Mouse (Mus musculus) 3T3-L1 (cell line): ENCODE data around the gene Ocrl.

Experiments
- DNase-seq: peaks from one replicate; pipeline ENCODE4 v3.0.0-alpha.2; 2015; ENCODE audit warnings: low read depth, low spot score

The Ocrl gene

DNA sequence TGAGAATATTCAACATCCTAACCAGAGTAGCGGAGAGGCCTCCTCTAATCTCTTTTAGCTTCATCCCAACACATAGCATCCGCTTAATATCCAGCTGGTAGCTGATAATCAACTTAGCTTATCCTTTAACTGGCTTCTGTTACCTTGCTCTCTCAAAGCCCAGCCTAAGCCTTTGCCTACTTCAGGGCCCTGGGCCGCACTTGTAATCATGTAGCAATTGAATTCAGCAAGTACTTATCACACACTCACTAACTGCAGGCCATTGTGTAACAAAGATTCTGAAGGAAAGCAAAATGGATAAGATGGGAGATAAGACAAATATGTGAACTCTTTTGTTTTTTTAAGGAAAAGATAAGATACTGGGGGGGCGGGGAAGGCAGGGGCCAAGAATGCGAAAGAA, 64.9 kb downstream of the Ocrl start:
- no peak for DNase-seq

DNA sequence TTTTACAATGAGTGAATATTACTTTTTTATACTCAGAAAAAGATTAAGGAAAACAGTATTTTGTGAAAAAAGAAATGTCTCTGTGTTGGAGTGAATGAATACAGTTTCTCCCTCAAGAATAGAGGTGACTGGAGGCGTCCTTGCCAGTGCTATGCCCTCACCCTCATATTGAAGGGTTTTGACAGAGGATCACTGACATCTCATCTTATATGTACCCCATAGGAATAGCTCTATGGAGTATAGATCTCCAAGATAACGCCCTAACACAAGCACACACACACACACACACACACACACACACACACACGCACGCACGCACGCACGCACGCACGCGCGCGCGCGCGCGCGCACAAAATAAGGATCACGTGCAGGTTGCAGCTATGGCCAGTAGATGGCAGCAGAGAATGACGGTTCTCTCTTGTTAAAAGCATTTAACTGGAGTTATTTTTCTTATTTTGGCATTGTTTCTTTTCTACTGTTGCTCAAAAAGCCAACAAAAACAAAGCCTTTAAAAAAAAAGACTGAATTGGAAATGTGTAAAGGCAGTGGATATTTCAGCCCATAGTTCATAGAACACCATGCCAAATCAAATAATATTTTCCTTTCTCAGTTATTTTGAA, 72.9 kb downstream of the Ocrl start:
- DNase-seq: peak; percentile 68

DNA sequence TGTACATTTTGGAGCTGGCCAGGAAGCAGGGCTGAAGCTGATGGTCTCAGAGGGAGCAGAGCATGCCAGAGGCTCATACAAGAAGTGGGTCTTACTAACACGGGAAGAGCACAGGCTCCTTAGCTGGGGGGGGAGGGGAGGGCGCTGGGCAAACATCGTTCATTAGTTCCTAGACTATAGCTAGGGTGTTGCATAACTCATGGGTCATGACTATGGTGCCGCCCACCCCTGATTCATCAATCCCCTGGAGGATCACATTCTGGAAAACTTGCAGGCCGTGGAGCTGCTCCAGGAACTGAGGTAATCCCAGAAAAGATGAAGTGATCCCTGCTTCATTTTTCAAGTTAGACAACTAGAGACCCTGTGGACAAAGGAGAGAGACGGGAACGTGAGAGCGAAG, 75.8 kb downstream of the Ocrl start:
- peak; percentile 82 for DNase-seq

GRCm38 (mm10) chrX:47992606-47993005, 80.4 kb downstream of the Ocrl start:
- peak; percentile 82 for DNase-seq

- DNase-seq: peak; percentile 32
Observed at GRCm38 (mm10) chrX:47998412-47998811, 86.2 kb downstream of the Ocrl start.

DNA sequence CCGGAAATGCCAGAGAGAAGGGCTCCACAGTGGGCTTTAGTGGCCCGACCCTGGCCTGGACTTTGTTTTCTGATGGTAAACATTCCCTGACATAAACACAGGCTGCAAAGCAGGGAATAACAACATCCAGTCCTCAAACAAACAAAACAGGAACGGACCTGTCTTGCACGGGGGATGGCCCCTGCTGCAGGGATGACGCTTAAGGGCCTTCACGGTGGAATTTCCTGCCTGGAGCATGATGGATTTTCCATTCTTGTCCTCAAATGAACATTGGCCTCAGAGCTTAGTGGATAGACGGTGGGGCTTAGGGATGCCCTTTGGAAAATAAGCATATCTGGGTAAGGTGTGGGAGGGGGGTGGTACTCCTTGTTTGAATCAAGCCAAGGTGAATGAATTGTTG, 89.0 kb downstream of the Ocrl start:
- no peak for DNase-seq

DNA sequence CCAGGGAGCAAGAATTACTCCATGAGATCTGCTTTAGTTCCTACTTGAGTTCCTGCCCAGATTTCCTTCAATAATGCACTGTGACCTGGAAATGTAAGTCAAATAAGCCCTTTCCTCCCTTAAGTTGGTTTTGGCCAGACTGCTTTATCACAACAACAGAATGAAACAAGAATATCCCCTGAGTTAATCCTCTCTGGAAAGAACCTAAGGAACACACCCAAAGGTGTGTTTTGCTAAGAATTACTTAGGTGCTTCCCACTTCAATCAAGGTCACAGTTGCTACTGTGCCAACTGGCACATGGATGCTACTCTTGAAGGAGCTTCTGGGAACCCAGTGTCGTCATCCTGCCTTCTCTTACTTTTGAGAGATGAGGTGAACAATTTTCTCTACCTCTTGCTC, 92.6 kb downstream of the Ocrl start:
- no peak for DNase-seq

- DNase-seq: peak; percentile 6
Observed at GRCm38 (mm10) chrX:48006062-48006461, 93.9 kb downstream of the Ocrl start.

GRCm38 (mm10) chrX:48011656-48012055, 99.5 kb downstream of the Ocrl start:
- DNase-seq: no peak
